Mouse (Mus musculus) CH12.LX (cell line): ENCODE data around the gene Lrrc8c. TPM values are rescaled to one million over a fixed set of nuclear protein-coding genes. Genes with fewer than 3 reads are reported as not detected.

Experiments used
- DNase-seq: peaks from one replicate; pipeline ENCODE4 v3.0.0-alpha.2; 2013; ENCODE audit errors: extremely low read depth
- H3K27ac ChIP-seq: 2 replicates; pipeline ENCODE4 v1.5.1; 2012; ENCODE audit warnings: low read depth, mild to moderate bottlenecking, control low read depth, moderate library complexity; ENCODE audit not compliant: insufficient read depth
- H3K27me3 ChIP-seq: replicated peaks from 2 replicates; pipeline ENCODE3; 2012; ENCODE audit warnings: inconsistent platforms
- H3K36me3 ChIP-seq, 2 experiments: replicated peaks in 1 of 2; 2 replicates each; pipeline versions ENCODE3 to v1.6.1; 2012; ENCODE audit warnings: inconsistent platforms in 1 of 2, low read length in 1 of 2, mild to moderate bottlenecking in 1 of 2, mixed read lengths in 1 of 2, moderate library complexity in 1 of 2; ENCODE audit not compliant: control insufficient read depth in 1 of 2, insufficient read depth in 1 of 2
- H3K4me1 ChIP-seq, 2 experiments: 2 replicates each; pipeline ENCODE4 v1.6.1; 2012; ENCODE audit warnings: inconsistent platforms in 1 of 2, moderate library complexity in 1 of 2; ENCODE audit not compliant: insufficient read depth in 2 of 2, control insufficient read depth in 1 of 2
- H3K4me2 ChIP-seq: 2 replicates; pipeline ENCODE4 v1.6.1; 2012; ENCODE audit warnings: low read depth, mild to moderate bottlenecking, control low read depth; ENCODE audit not compliant: poor library complexity, insufficient read depth, severe bottlenecking
- H3K4me3 ChIP-seq, 3 experiments: fragments of 150-350 bp in 1 of 3; sonication (generic) in 1 of 3; replicated peaks in 1 of 3; 2 replicates each; pipeline versions ENCODE3 to v1.5.1; 2011 to 2012; ENCODE audit warnings: low read depth in 2 of 3, low read length in 2 of 3, mild to moderate bottlenecking in 2 of 3, moderate library complexity in 2 of 3, control low read depth in 1 of 3, improper control_type of control experiment in 1 of 3, inconsistent platforms in 1 of 3, mixed read lengths in 1 of 3; ENCODE audit not compliant: poor library complexity in 1 of 3
- H3K79me2 ChIP-seq: replicated peaks from 2 replicates; pipeline ENCODE4 v1.6.1; 2012; ENCODE audit warnings: mild to moderate bottlenecking, moderate library complexity; ENCODE audit not compliant: control insufficient read depth, poor library complexity, insufficient read depth, severe bottlenecking; ENCODE audit errors: extremely low read depth
- H3K9ac ChIP-seq: 2 replicates; pipeline ENCODE4 v1.6.1; 2012; ENCODE audit warnings: low read depth, mild to moderate bottlenecking, control low read depth, moderate library complexity; ENCODE audit not compliant: insufficient read depth
- H3K9me3 ChIP-seq: replicated peaks from 2 replicates; pipeline ENCODE3; 2012; ENCODE audit warnings: low read length, inconsistent platforms, mixed read lengths
- BHLHE40 ChIP-seq: IDR thresholded peaks from 2 replicates; pipeline ENCODE4 v1.6.1; 2011; ENCODE audit warnings: mild to moderate bottlenecking, low read depth, low read length, improper control_type of control experiment
- CHD1 ChIP-seq: IDR thresholded peaks from 2 replicates; pipeline ENCODE4 v1.6.1; 2012; ENCODE audit warnings: low read depth, low read length, improper control_type of control experiment, inconsistent platforms
- CHD2 ChIP-seq: IDR thresholded peaks from 2 replicates; pipeline ENCODE4 v1.6.1; 2011; ENCODE audit warnings: low read length, improper control_type of control experiment
- CTCF ChIP-seq, 2 experiments: IDR thresholded peaks in 1 of 2; conservative IDR thresholded peaks in 1 of 2; 2 replicates each; pipeline ENCODE4 v1.5.1; 2011 to 2012; ENCODE audit warnings: low read depth in 2 of 2, low read length in 2 of 2, improper control_type of control experiment in 1 of 2, inconsistent platforms in 1 of 2, mild to moderate bottlenecking in 1 of 2, moderate library complexity in 1 of 2
- E2F4 ChIP-seq: IDR thresholded peaks from 2 replicates; pipeline ENCODE4 v1.6.1; 2011; ENCODE audit warnings: low read depth, low read length, improper control_type of control experiment; ENCODE audit not compliant: insufficient replicate concordance
- HCFC1 ChIP-seq: IDR thresholded peaks from 2 replicates; pipeline ENCODE4 v1.6.1; 2012; ENCODE audit warnings: low read depth, mild to moderate bottlenecking, inconsistent platforms, low read length, improper control_type of control experiment
- JUN ChIP-seq: IDR thresholded peaks from 2 replicates; pipeline ENCODE4 v1.6.1; 2011; ENCODE audit warnings: low read depth, mild to moderate bottlenecking, low read length, improper control_type of control experiment, moderate library complexity; ENCODE audit not compliant: insufficient read depth
- JUND ChIP-seq: conservative IDR thresholded peaks from 2 replicates; pipeline ENCODE4 v1.6.1; 2011; ENCODE audit warnings: low read depth, low read length, improper control_type of control experiment
- MAFK ChIP-seq: IDR thresholded peaks from 2 replicates; pipeline ENCODE4 v1.6.1; 2011; ENCODE audit warnings: low read length, improper control_type of control experiment; ENCODE audit not compliant: insufficient replicate concordance
- MXI1 ChIP-seq: IDR thresholded peaks from 2 replicates; pipeline ENCODE4 v1.6.1; 2011; ENCODE audit warnings: mild to moderate bottlenecking, low read depth, low read length, improper control_type of control experiment
- NELFE ChIP-seq: IDR thresholded peaks from 2 replicates; pipeline ENCODE4 v1.6.1; 2011; ENCODE audit warnings: low read depth, low read length, improper control_type of control experiment
- NRF1 ChIP-seq: IDR thresholded peaks from 2 replicates; pipeline ENCODE4 v1.6.1; 2014; ENCODE audit warnings: low read depth, mild to moderate bottlenecking, inconsistent platforms, low read length, improper control_type of control experiment, moderate library complexity
- PAX5 ChIP-seq: IDR thresholded peaks from 2 replicates; pipeline ENCODE4 v1.6.1; 2012; ENCODE audit warnings: low read length, inconsistent platforms, mixed read lengths
- POLR2A ChIP-seq: IDR thresholded peaks from 2 replicates; pipeline ENCODE4 v1.6.1; 2011; ENCODE audit warnings: low read depth, mild to moderate bottlenecking, improper control_type of control experiment, low read length
- POLR2AphosphoS2 ChIP-seq: IDR thresholded peaks from 2 replicates; pipeline ENCODE4 v1.6.1; 2011; ENCODE audit warnings: low read depth, low read length, improper control_type of control experiment
- RAD21 ChIP-seq: IDR thresholded peaks from 2 replicates; pipeline ENCODE4 v1.6.1; 2011; ENCODE audit warnings: low read depth, mild to moderate bottlenecking, low read length, improper control_type of control experiment, moderate library complexity
- RCOR1 ChIP-seq: conservative IDR thresholded peaks from 2 replicates; pipeline ENCODE4 v1.6.1; 2012; ENCODE audit warnings: low read depth, mild to moderate bottlenecking, inconsistent platforms, low read length, improper control_type of control experiment
- SIN3A ChIP-seq: IDR thresholded peaks from 2 replicates; pipeline ENCODE4 v1.6.1; 2012; ENCODE audit warnings: low read length, improper control_type of control experiment, inconsistent platforms
- TBP ChIP-seq: conservative IDR thresholded peaks from 2 replicates; pipeline ENCODE4 v1.6.1; 2011; ENCODE audit warnings: low read depth, low read length, improper control_type of control experiment
- UBTF ChIP-seq: IDR thresholded peaks from 2 replicates; pipeline ENCODE4 v1.6.1; 2012; ENCODE audit warnings: low read depth, mild to moderate bottlenecking, inconsistent platforms, low read length, improper control_type of control experiment, moderate library complexity
- USF2 ChIP-seq: conservative IDR thresholded peaks from 2 replicates; pipeline ENCODE4 v1.6.1; 2011; ENCODE audit warnings: low read depth, low read length, improper control_type of control experiment
- ZMIZ1 ChIP-seq: IDR thresholded peaks from 2 replicates; pipeline ENCODE4 v1.6.1; 2012; ENCODE audit warnings: low read depth, mild to moderate bottlenecking, inconsistent platforms, low read length, improper control_type of control experiment
- ZNF384 ChIP-seq: IDR thresholded peaks from 2 replicates; pipeline ENCODE4 v1.6.1; 2012; ENCODE audit warnings: low read depth, low read length, improper control_type of control experiment, inconsistent platforms
- dilution Hi-C: fragments of 300-500 bp; cut with MboI; formaldehyde crosslinking; loops from 2 replicates; pipeline ENCODE4 v1.14.3; 2020; ENCODE audit warnings: low sequenced_read_pairs; ENCODE audit not compliant: extremely low pct_unique_long_range_greater_than_20kb, extremely low pct_ligation_motif_present
- in situ Hi-C: fragments of 300-500 bp; cut with MboI; formaldehyde crosslinking; loops from 3 replicates; pipeline ENCODE4 v1.14.3; 2019; ENCODE audit warnings: low sequenced_read_pairs, low pct_ligation_motif_present, low pct_unique_long_range_greater_than_20kb, mixed read lengths
- polyA plus RNA-seq: library from polyadenylated mRNA; unstranded; fragments of >175 nt; gene quantifications from 2 replicates; pipeline ENCODE4 v1.2.1, GENCODE M21; 2012; ENCODE audit warnings: low read depth; ENCODE audit not compliant: insufficient read length
- total RNA-seq, 2 experiments: library from RNA; depleted of rRNA; stranded (reverse); fragments of 300-350 nt in 1 of 2; fragments of >200 nt in 1 of 2; gene quantifications; 2 replicates each; pipeline ENCODE4 v1.2.3; 2012 to 2014

The Lrrc8c gene
- total and polyA plus RNA-seq, 3 experiments: 3.3 to 10.3 (median 5.9) TPM

DNA sequence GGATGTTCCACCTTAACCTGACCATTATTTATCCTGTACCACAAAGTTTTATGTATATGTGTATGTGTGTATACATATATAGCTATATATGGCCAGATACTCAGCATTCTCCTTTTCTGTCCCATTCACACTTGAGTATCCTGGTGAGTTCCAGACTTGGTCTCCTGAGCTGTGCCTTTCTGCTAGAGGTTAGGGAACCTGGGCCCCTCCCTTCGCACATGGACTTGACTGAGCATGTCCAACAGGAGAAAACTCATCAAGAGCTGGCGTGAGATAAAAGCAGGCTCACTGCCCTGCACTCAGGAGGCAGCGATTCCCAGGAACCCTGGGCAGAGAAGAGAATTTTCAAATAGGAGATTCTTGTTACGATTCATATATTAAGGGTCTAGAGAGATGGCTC is 45.6 kb downstream of the Lrrc8c start:
- DNase-seq: no peak
- H3K9ac ChIP-seq: no peak overlapping the region

DNA sequence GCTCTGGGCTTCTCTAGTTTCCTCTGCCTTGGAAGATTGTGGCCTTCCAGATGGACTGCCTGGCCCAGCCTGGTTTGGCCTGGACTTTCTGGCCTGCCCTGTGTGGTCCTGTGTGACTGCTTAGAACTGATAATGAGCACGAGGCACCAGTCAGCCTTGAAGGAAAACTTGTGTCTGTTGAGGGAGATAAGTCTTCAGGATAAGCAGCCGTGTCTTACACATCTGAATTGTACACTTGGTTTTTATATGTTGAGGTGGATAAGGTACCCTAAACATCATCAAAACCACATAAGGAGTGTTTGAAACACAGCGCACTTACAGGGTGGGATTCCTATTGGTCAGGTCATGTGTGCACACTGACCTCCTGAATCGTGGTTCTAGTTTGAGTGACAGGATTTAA is 46.6 kb downstream of the Lrrc8c start:
- no peak for DNase-seq
- in situ Hi-C loops: no loop called here
- H3K36me3 ChIP-seq: peaks cover 0 to 19% of the 10 kb centered on the region in 2 experiments
- no peaks in the 10 kb centered on the region for H3K9me3 ChIP-seq
- H3K79me2 ChIP-seq: no peaks in the 10 kb centered on the region
- H3K27ac ChIP-seq: no peak overlapping the region
- TF ChIP-seq UBTF: no peak
- TF ChIP-seq ZNF384: no peak
- no peak for TF ChIP-seq JUND
- TF ChIP-seq BHLHE40: no peak
- TF ChIP-seq CHD1: no peak
- no peak for TF ChIP-seq RCOR1
- TF ChIP-seq RAD21: no peak
- TF ChIP-seq MXI1: no peak
- TF ChIP-seq SIN3A: no peak
- TF ChIP-seq PAX5: no peak
- no peaks in the 10 kb centered on the region for H3K27me3 ChIP-seq
- H3K4me2 ChIP-seq: no peak overlapping the region
- dilution Hi-C loops: no loop called here
- no peak overlapping the region for H3K4me3 ChIP-seq
- no peak overlapping the region for H3K9ac ChIP-seq
- H3K4me1 ChIP-seq: peaks cover 7 to 38% of the 10 kb centered on the region in 2 experiments; a peak in 3 of 4 replicates

More for the DNA sequence above, 45.6 kb downstream of the Lrrc8c start:
- no peak overlapping the region for H3K4me2 ChIP-seq
- TF ChIP-seq TBP: no peak
- TF ChIP-seq, all 38 proteins: peak for 0
- Histone ChIP-seq H3K4me3 (no peak overlapping the region), H3K36me3 (peaks cover 0 to 21% of the 10 kb centered on the region in 2 experiments), H3K79me2 (no peaks in the 10 kb centered on the region), H3K27me3 (no peaks in the 10 kb centered on the region), H3K4me1 (peaks cover 10 to 28% of the 10 kb centered on the region in 2 experiments), H3K27ac (no peak overlapping the region), H3K9me3 (no peaks in the 10 kb centered on the region)
- dilution Hi-C loops (no loop called here), in situ Hi-C loops (no loop called here)

DNA sequence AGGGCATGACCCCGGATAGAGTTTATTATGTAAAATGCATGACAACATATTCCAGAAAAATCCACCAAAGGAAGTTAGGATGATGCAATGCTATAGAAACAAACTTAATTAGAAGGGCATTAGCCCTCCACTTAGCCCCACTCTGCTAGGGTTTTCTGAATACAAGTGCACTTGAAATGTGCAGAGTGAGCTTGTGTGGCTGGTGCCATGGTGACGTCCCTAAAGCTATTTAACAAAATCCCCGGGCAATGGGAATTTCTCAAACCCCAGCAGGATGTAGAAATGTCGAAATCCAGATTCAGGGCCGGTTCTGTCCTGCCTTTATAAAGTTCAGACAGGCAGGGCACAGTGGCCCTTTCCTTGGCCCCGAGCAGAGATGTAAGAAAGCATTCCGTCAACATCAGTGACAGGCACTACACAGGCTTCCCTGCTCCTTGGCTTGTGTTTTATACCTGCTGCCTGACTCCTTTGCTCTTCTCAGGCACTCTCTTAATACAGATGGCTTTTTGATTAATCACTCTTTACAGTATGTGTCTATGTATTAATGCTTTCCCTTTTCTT is 47.7 kb downstream of the Lrrc8c start:
- no peaks in the 10 kb centered on the region for H3K27me3 ChIP-seq
- DNase-seq: no peak
- no peak overlapping the region for H3K4me3 ChIP-seq
- H3K4me2 ChIP-seq: no peak overlapping the region
- H3K27ac ChIP-seq: no peak overlapping the region
- TF ChIP-seq CHD2 (no peak), ZMIZ1 (no peak), CTCF (conservative IDR thresholded peaks at IDR 0.05 in 1 of 2, IDR thresholded peaks at IDR 0.05 in 1 of 2; ENCODE audit: low read depth in 2 of 2, low read length in 2 of 2) (no peak), RAD21 (no peak), E2F4 (no peak), NELFE (no peak), MAFK (no peak), CHD1 (no peak), HCFC1 (no peak), USF2 (no peak), BHLHE40 (no peak), NRF1 (no peak), POLR2A (no peak), UBTF (no peak), JUND (no peak), JUN (no peak), POLR2AphosphoS2 (no peak)
- peaks cover 0 to 22% of the 10 kb centered on the region in 2 experiments for H3K36me3 ChIP-seq
- no peak overlapping the region for H3K9ac ChIP-seq
- dilution Hi-C loops (no loop called here), in situ Hi-C loops (no loop called here)
- H3K79me2 ChIP-seq: no peaks in the 10 kb centered on the region
- H3K4me1 ChIP-seq: peaks cover 7 to 38% of the 10 kb centered on the region in 2 experiments; a peak in 3 of 4 replicates
- H3K9me3 ChIP-seq: no peaks in the 10 kb centered on the region
